Mouse (Mus musculus): ENCODE results near the gene Myo9b. TPM values are rescaled to one million over a fixed set of nuclear protein-coding genes. Genes with fewer than 3 reads are reported as not detected.
"Not testable (repeated sequence)": the region's sequence is repeated elsewhere in the genome, so short reads cannot be mapped to it uniquely, and the experiment has no call there.

The Myo9b gene
- total RNA-seq, 1 experiment, result 36.1 TPM

- no peak for DNase-seq (ENCODE audit: low read depth, low spot score)
- H3K36me3 ChIP-seq (ENCODE audit: control insufficient read depth, insufficient read depth, low read length, poor library complexity, severe bottlenecking), result no peaks in the 10 kb centered on the region
- H3K4me1 ChIP-seq (ENCODE audit: control insufficient read depth in 2 of 2, insufficient read depth in 2 of 2, low read length in 2 of 2, poor library complexity in 1 of 2), result no peaks in the 10 kb centered on the region
- H3K27ac ChIP-seq (ENCODE audit: insufficient read depth, low read depth, low read length, poor library complexity, severe bottlenecking), result no peak overlapping the region
- no peak overlapping the region for H3K4me3 ChIP-seq (ENCODE audit: insufficient read depth in 1 of 2, low read depth in 1 of 2, low read length in 2 of 2, poor library complexity in 1 of 2, severe bottlenecking in 1 of 2)
- TF ChIP-seq MAFK (IDR thresholded peaks at IDR 0.05; ENCODE audit: insufficient read depth, low read depth, low read length) (no peak), ZC3H11A (IDR thresholded peaks at IDR 0.05; ENCODE audit: borderline replicate concordance, low read depth, low read length) (no peak), HCFC1 (IDR thresholded peaks at IDR 0.05; ENCODE audit: borderline replicate concordance, insufficient read depth, low read length) (no peak), ZNF384 (IDR thresholded peaks at IDR 0.05; ENCODE audit: low read depth, low read length) (no peak), CHD2 (IDR thresholded peaks at IDR 0.05; ENCODE audit: low read depth, low read length) (no peak)
- H3K9me3 ChIP-seq (ENCODE audit: control insufficient read depth, insufficient read depth, low read depth, low read length), result no peaks in the 10 kb centered on the region
- in situ Hi-C loops (cut with MboI; ENCODE audit: low sequenced_read_pairs in 2 of 2, unreplicated experiment in 2 of 2), result no loop called here
- H3K9ac ChIP-seq (ENCODE audit: insufficient read depth, low read depth, low read length, poor library complexity, severe bottlenecking), result no peak overlapping the region
Measured at GRCm38 (mm10) chr8:71315972-71316371, 43.5 kb downstream of the Myo9b start.

- in situ Hi-C loops (cut with MboI; ENCODE audit: low sequenced_read_pairs in 2 of 2, unreplicated experiment in 2 of 2), result no loop called here
- TF ChIP-seq CHD2 (IDR thresholded peaks at IDR 0.05; ENCODE audit: low read depth, low read length) (no peak), HCFC1 (IDR thresholded peaks at IDR 0.05; ENCODE audit: borderline replicate concordance, insufficient read depth, low read length) (no peak), MAFK (IDR thresholded peaks at IDR 0.05; ENCODE audit: insufficient read depth, low read depth, low read length) (no peak), ZNF384 (IDR thresholded peaks at IDR 0.05; ENCODE audit: low read depth, low read length) (no peak), ZC3H11A (IDR thresholded peaks at IDR 0.05; ENCODE audit: borderline replicate concordance, low read depth, low read length) (no peak)
- Histone ChIP-seq H3K4me3 (ENCODE audit: insufficient read depth in 1 of 2, low read depth in 1 of 2, low read length in 2 of 2, poor library complexity in 1 of 2, severe bottlenecking in 1 of 2) (no peak overlapping the region), H3K9ac (ENCODE audit: insufficient read depth, low read depth, low read length, poor library complexity, severe bottlenecking) (no peak overlapping the region), H3K36me3 (ENCODE audit: control insufficient read depth, insufficient read depth, low read length, poor library complexity, severe bottlenecking) (no peaks in the 10 kb centered on the region), H3K27ac (ENCODE audit: insufficient read depth, low read depth, low read length, poor library complexity, severe bottlenecking) (no peak overlapping the region), H3K4me1 (ENCODE audit: control insufficient read depth in 2 of 2, insufficient read depth in 2 of 2, low read length in 2 of 2, poor library complexity in 1 of 2) (no peaks in the 10 kb centered on the region), H3K9me3 (ENCODE audit: control insufficient read depth, insufficient read depth, low read depth, low read length) (no peaks in the 10 kb centered on the region)
- DNase-seq (ENCODE audit: low read depth, low spot score), result no peak
Measured at GRCm38 (mm10) chr8:71316486-71317031, 44.0 kb downstream of the Myo9b start.

- DNase-seq (ENCODE audit: low read depth, low spot score); H3K27ac ChIP-seq (ENCODE audit: insufficient read depth, low read depth, low read length, poor library complexity, severe bottlenecking); H3K4me1 ChIP-seq (ENCODE audit: control insufficient read depth in 2 of 2, insufficient read depth in 2 of 2, low read length in 2 of 2, poor library complexity in 1 of 2); H3K4me3 ChIP-seq (ENCODE audit: insufficient read depth in 1 of 2, low read depth in 1 of 2, low read length in 2 of 2, poor library complexity in 1 of 2, severe bottlenecking in 1 of 2); in situ Hi-C loops (cut with MboI; ENCODE audit: low sequenced_read_pairs in 2 of 2, unreplicated experiment in 2 of 2); H3K36me3 ChIP-seq (ENCODE audit: control insufficient read depth, insufficient read depth, low read length, poor library complexity, severe bottlenecking); H3K9me3 ChIP-seq (ENCODE audit: control insufficient read depth, insufficient read depth, low read depth, low read length); H3K9ac ChIP-seq (ENCODE audit: insufficient read depth, low read depth, low read length, poor library complexity, severe bottlenecking): not testable (repeated sequence)
Measured at GRCm38 (mm10) chr8:71318610-71319009, 46.1 kb downstream of the Myo9b start.

GRCm38 (mm10) chr8:71319760-71320159 is 47.2 kb downstream of the Myo9b start:
- peaks cover 10% of the 10 kb centered on the region; the same call in 1 of the 2 replicates for H3K36me3 ChIP-seq (ENCODE audit: control insufficient read depth, insufficient read depth, low read length, poor library complexity, severe bottlenecking)
- in situ Hi-C loops (cut with MboI; ENCODE audit: low sequenced_read_pairs in 2 of 2, unreplicated experiment in 2 of 2); DNase-seq (ENCODE audit: low read depth, low spot score): not testable (repeated sequence)

GRCm38 (mm10) chr8:71322939-71323338 is 50.4 kb downstream of the Myo9b start:
- in situ Hi-C loops (cut with MboI; ENCODE audit: low sequenced_read_pairs in 2 of 2, unreplicated experiment in 2 of 2), result no loop called here
- no peak overlapping the region for H3K9ac ChIP-seq (ENCODE audit: insufficient read depth, low read depth, low read length, poor library complexity, severe bottlenecking)
- peaks cover 10% of the 10 kb centered on the region; the same call in 1 of the 2 replicates for H3K36me3 ChIP-seq (ENCODE audit: control insufficient read depth, insufficient read depth, low read length, poor library complexity, severe bottlenecking)
- no peaks in the 10 kb centered on the region for H3K4me1 ChIP-seq (ENCODE audit: control insufficient read depth in 2 of 2, insufficient read depth in 2 of 2, low read length in 2 of 2, poor library complexity in 1 of 2)
- H3K27ac ChIP-seq (ENCODE audit: insufficient read depth, low read depth, low read length, poor library complexity, severe bottlenecking), result no peak overlapping the region
- no peak for DNase-seq (ENCODE audit: low read depth, low spot score)
- H3K4me3 ChIP-seq (ENCODE audit: insufficient read depth in 1 of 2, low read depth in 1 of 2, low read length in 2 of 2, poor library complexity in 1 of 2, severe bottlenecking in 1 of 2), result no peak overlapping the region
- TF ChIP-seq ZNF384 (IDR thresholded peaks at IDR 0.05; ENCODE audit: low read depth, low read length) (no peak), ZC3H11A (IDR thresholded peaks at IDR 0.05; ENCODE audit: borderline replicate concordance, low read depth, low read length) (no peak), CHD2 (IDR thresholded peaks at IDR 0.05; ENCODE audit: low read depth, low read length) (no peak), MAFK (IDR thresholded peaks at IDR 0.05; ENCODE audit: insufficient read depth, low read depth, low read length) (no peak), HCFC1 (IDR thresholded peaks at IDR 0.05; ENCODE audit: borderline replicate concordance, insufficient read depth, low read length) (no peak)
- no peaks in the 10 kb centered on the region for H3K9me3 ChIP-seq (ENCODE audit: control insufficient read depth, insufficient read depth, low read depth, low read length)

More at GRCm38 (mm10) chr8:71319760-71320159, 47.2 kb downstream of the Myo9b start:
- H3K9ac ChIP-seq (ENCODE audit: insufficient read depth, low read depth, low read length, poor library complexity, severe bottlenecking); H3K9me3 ChIP-seq (ENCODE audit: control insufficient read depth, insufficient read depth, low read depth, low read length); H3K4me3 ChIP-seq (ENCODE audit: insufficient read depth in 1 of 2, low read depth in 1 of 2, low read length in 2 of 2, poor library complexity in 1 of 2, severe bottlenecking in 1 of 2); H3K4me1 ChIP-seq (ENCODE audit: control insufficient read depth in 2 of 2, insufficient read depth in 2 of 2, low read length in 2 of 2, poor library complexity in 1 of 2); H3K27ac ChIP-seq (ENCODE audit: insufficient read depth, low read depth, low read length, poor library complexity, severe bottlenecking): not testable (repeated sequence)
